Mouse (Mus musculus) heart, embryonic 12.5 days (tissue): ENCODE data around the gene Sirt7. TPM values are rescaled to one million over a fixed set of nuclear protein-coding genes. Genes with fewer than 3 reads are reported as not detected.

ENCODE experiments used
- ATAC-seq: fragments of 200-750 bp; cut with Nextera tagmentation; 2 replicates; pipeline ENCODE4 v1.8.0; 2017; ENCODE audit warnings: moderate TSS enrichment, moderate library complexity; ENCODE audit not compliant: insufficient number of reproducible peaks, low FRiP score
- H3K27ac ChIP-seq: fragments of 300-500 bp; sonication (generic); 2 replicates; pipeline ENCODE4 v1.5.1; 2016; ENCODE audit warnings: mild to moderate bottlenecking, moderate library complexity; ENCODE audit not compliant: poor library complexity, severe bottlenecking
- H3K27me3 ChIP-seq: fragments of 300-500 bp; sonication (generic); replicated peaks from 2 replicates; pipeline ENCODE4 v1.6.1; 2016; ENCODE audit warnings: mild to moderate bottlenecking, moderate library complexity
- H3K36me3 ChIP-seq: fragments of 300-500 bp; sonication (generic); 2 replicates; pipeline ENCODE4 v1.6.1; 2016; ENCODE audit warnings: mild to moderate bottlenecking, moderate library complexity
- H3K4me1 ChIP-seq: fragments of 300-500 bp; sonication (generic); replicated peaks from 2 replicates; pipeline ENCODE4 v1.6.1; 2016; ENCODE audit warnings: mild to moderate bottlenecking
- H3K4me2 ChIP-seq: fragments of 300-500 bp; sonication (generic); 2 replicates; pipeline ENCODE4 v1.6.1; 2016; ENCODE audit warnings: mild to moderate bottlenecking, moderate library complexity
- H3K4me3 ChIP-seq: fragments of 300-500 bp; sonication (generic); 2 replicates; pipeline ENCODE4 v1.5.1; 2016; ENCODE audit warnings: mild to moderate bottlenecking
- H3K9ac ChIP-seq: fragments of 300-500 bp; sonication (generic); 2 replicates; pipeline ENCODE4 v1.6.1; 2016; ENCODE audit warnings: mild to moderate bottlenecking, moderate library complexity
- H3K9me3 ChIP-seq: fragments of 300-500 bp; sonication (generic); replicated peaks from 2 replicates; pipeline ENCODE4 v1.6.1; 2016; ENCODE audit warnings: mild to moderate bottlenecking, moderate library complexity
- WGBS: fragments of 180-500 bp; shearing (Covaris S2); methylation state at CpG from one replicate; pipeline ENCODE4 v1.1.7; 2016; 5-methylcytosine and 5-hydroxymethylcytosine counted together
- microRNA-seq: library from miRNA; unstranded; fragments of <30 nt; microRNA quantifications from one replicate; pipeline ENCODE4, GENCODE M21; 2017
- polyA plus RNA-seq: library from polyadenylated mRNA; unstranded; fragments of >200 nt; fragmentation: Nextera tagmentation; extraction: Ambion mirVana; gene quantifications from 2 replicates; pipeline ENCODE4 v1.2.1, GENCODE M21; 2016

Gene Sirt7
- polyA plus RNA-seq, 1 experiment from 2014 or later, result 20.4 TPM

DNA sequence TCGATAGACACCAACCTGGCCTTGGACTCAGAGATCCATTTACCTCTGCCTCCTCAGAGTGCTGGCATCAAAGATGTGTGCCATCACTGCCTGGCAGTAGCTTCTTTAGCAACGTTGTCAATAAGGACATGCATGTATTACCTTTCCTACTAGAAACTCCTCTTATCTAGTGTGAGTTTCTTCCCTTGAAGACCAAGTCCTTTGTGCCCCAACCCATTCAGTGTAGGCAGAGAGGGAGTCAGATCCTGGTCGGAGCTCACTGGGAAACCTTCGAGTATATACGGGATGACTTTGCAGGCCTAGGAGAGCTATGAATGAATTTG, 50.8 kb downstream of the Sirt7 start:
- Histone ChIP-seq H3K4me3 (peak overlapping the region; percentile 95), H3K4me2 (peak overlapping the region; percentile 88), H3K36me3 (peaks cover 46% of the 10 kb centered on the region), H3K9me3 (no peaks in the 10 kb centered on the region), H3K27ac (no peak overlapping the region), H3K9ac (peak overlapping the region; percentile 59; the same call in 1 of the 2 replicates), H3K27me3 (no peaks in the 10 kb centered on the region), H3K4me1 (peaks cover 29% of the 10 kb centered on the region)
- no peak for ATAC-seq
- 35% methylated on average over 5 of the region's 5 CpGs for WGBS

DNA sequence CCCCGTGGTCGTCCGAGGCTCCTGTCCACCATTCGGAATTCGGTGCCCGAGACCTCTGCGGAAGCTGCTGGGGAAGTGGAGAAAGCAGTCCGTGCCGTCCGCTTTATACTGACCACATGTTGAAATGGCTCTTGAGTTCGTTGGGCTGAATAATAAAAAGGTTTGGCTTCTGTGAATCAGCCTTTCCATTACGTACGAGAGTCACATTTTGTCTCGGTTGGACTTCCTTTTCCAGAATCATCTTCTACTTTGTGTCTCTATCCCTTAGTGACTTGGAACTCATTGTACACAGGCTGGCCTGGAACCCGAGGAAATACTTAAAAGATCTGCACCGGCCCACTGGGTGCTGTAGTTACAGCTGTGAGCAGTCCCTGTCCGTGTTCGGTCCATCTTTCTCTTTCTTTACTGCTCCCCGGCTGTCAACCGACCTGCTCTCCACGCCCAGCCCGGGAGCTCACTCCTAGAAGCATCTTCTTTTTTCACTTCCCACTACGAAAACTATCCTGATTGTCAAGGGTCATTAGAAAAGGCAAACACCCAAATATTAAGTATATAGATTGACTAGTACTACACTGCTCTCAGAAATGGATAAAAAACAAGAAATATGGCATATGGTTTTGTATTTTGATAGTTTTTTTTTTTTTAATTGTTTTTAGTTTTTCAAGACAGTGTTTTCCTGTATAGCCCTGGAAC, 51.3 kb downstream of the Sirt7 start:
- H3K9ac ChIP-seq, result peak overlapping the region; percentile 92
- H3K9me3 ChIP-seq, result no peaks in the 10 kb centered on the region
- H3K27ac ChIP-seq, result peak overlapping the region; percentile 98
- peak overlapping the region; percentile 88 for H3K4me2 ChIP-seq
- peak overlapping the region; percentile 95 for H3K4me3 ChIP-seq
- WGBS, result under 1% methylated on average over 23 of the region's 23 CpGs
- no peak for ATAC-seq
- H3K36me3 ChIP-seq, result peaks cover 42% of the 10 kb centered on the region
- no peaks in the 10 kb centered on the region for H3K27me3 ChIP-seq
- H3K4me1 ChIP-seq, result peaks cover 24% of the 10 kb centered on the region

DNA sequence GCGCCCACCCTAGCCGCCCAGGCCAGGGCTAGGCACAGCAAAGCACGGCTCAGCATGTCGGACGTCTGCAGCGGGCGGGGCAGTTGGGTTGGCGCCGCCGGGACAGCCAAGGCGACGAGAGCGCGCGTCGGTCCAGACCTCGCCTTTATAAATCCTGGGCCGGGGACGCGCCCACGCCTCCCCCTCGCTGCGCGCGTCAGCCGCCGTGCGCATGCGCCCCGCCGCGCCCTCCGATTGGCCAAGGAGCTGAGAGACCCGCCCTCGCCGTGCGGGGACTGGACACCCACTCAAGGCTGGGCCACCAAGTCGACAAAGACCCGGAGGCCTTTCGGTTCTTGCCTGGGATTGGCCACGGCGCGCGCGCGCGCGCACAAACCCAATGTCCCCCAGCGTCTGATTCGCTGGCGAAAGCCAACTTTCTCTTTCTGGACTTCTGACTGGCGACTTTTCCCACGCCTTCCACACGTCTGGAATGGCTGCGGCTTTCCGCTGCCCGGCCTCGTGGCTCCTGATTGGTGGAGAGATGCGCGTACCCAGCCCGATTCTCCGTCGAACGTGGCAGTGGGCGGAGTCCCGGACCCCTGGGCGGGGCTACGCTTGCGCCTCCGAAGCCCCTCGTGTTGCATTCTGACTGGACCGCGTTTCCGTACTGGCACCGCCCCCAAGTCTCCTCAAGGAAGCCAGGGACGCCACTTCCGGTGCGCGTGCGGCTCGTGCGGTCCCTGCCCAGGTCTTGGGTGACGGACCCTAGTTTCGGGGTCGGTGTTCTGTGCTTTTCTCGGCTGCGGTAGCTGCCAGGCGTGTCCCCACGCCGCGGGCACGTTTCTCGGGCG, 52.1 kb downstream of the Sirt7 start, which contains the start of gene P4hb:
Gene P4hb, minus strand, starts transcription at position 502 of the 833 bp plus-strand sequence.
- peak; percentile 97 for ATAC-seq
- WGBS, result under 1% methylated on average over 94 of the region's 94 CpGs
- Histone ChIP-seq H3K36me3 (peaks cover 42% of the 10 kb centered on the region), H3K4me1 (peaks cover 21% of the 10 kb centered on the region), H3K4me2 (peak within 1 kb of the TSS; percentile 88), H3K27ac (peak within 1 kb of the TSS; percentile 98), H3K4me3 (peak within 1 kb of the TSS; percentile 95), H3K27me3 (no peaks in the 10 kb centered on the region), H3K9ac (peak within 1 kb of the TSS; percentile 96), H3K9me3 (no peaks in the 10 kb centered on the region)

DNA sequence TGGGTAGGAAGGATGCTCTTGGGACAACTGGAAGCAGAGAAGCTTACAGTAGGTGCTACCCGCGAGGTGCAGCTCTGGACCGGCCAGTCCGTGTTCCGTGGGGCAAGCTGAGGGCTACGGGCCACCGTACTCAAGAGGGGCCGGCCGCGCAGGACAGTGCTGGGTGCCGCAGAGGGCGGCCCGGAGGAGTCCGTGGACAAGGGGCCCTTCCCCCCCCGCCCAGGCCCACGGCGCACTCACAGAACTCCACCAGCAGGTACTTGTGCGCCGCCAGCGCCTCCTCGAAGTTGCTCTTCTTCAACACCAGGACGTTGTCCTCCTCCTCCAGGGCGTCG, 52.7 kb downstream of the Sirt7 start:
- peaks cover 21% of the 10 kb centered on the region for H3K4me1 ChIP-seq
- H3K36me3 ChIP-seq, result peaks cover 42% of the 10 kb centered on the region
- H3K27me3 ChIP-seq, result no peaks in the 10 kb centered on the region
- peak overlapping the region; percentile 96 for H3K9ac ChIP-seq
- peak; percentile 34 for ATAC-seq
- under 1% methylated on average over 24 of the region's 24 CpGs for WGBS
- peak overlapping the region; percentile 98 for H3K27ac ChIP-seq
- peak overlapping the region; percentile 95 for H3K4me3 ChIP-seq
- H3K9me3 ChIP-seq, result no peaks in the 10 kb centered on the region
- H3K4me2 ChIP-seq, result peak overlapping the region; percentile 80

DNA sequence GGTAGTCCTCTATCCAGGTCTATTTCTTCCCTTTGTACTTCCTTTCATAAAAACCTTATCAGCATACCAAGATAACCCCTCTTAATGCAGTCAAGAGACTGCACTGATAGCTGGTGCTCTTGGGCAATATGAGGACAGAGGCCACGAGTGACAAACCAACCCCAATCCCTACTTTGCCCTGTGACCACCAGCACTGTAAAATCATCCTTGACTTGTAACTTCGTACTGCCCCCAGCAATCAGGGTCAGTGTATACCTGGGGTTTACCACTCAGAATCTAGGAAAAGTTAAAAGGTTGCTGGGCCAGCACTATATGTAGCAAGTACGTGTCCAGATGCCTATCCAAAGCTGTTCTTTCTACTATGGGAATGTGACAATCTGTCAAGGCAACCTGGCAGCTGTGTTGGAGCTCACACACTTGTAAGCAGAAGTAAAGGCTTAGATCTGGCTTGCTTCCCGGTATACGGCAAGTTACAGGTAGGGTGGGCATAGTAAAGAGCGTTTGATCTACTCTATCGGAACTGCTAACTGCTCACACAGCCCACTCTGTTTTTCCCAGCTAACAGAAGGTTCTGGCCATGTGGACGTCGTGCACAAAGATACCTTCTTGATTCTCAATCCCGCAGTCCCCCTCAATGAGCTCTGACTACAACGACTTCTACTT, 53.2 kb downstream of the Sirt7 start:
- no peak for ATAC-seq
- peak overlapping the region; percentile 80 for H3K4me2 ChIP-seq
- H3K4me1 ChIP-seq, result peaks cover 21% of the 10 kb centered on the region
- H3K27ac ChIP-seq, result peak overlapping the region; percentile 98
- peak overlapping the region; percentile 96 for H3K9ac ChIP-seq
- H3K36me3 ChIP-seq, result peaks cover 42% of the 10 kb centered on the region
- H3K4me3 ChIP-seq, result peak overlapping the region; percentile 95
- H3K27me3 ChIP-seq, result no peaks in the 10 kb centered on the region
- no peaks in the 10 kb centered on the region for H3K9me3 ChIP-seq
- 6% methylated on average over 11 of the region's 11 CpGs for WGBS

DNA sequence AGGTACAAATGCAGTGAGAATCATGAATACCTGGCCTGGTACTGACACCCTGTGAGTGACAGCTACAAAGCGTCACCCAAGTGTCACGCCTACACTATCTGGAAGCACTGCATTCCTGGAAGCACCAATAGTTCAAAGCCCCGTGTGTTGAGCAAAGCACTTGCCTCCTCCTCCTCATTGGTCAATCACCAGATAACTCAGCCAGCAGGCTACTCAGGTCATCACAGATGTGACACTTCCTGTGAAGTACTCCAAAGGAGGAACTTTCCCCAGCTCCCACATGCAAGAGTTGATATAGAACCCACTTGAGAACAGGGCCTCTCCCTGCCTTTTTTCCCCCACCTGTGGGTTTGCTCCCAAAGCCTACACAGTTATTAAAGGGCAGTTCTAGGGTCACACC, 53.9 kb downstream of the Sirt7 start:
- H3K4me3 ChIP-seq, result peak overlapping the region; percentile 95
- ATAC-seq, result no peak
- no peaks in the 10 kb centered on the region for H3K27me3 ChIP-seq
- H3K27ac ChIP-seq, result no peak overlapping the region
- H3K4me1 ChIP-seq, result peaks cover 21% of the 10 kb centered on the region
- H3K36me3 ChIP-seq, result peaks cover 47% of the 10 kb centered on the region
- peak overlapping the region; percentile 96 for H3K9ac ChIP-seq
- WGBS, result 39% methylated on average over 3 of the region's 3 CpGs
- no peaks in the 10 kb centered on the region for H3K9me3 ChIP-seq
- H3K4me2 ChIP-seq, result peak overlapping the region; percentile 80

Small RNA genes lying within 50 kb of the gene (microRNA-seq; reads per million reads assigned to microRNA genes)
- 0.94 reads per million for gene Mir6936

Other genes with a start within 250 kb of the Sirt7 start
- gene Faap100, start 246.5 kb downstream of the Sirt7 start, polyA plus RNA-seq, result 32.0 and 32.3 TPM in 2 replicates
- 43.2 and 45.2 TPM in 2 replicates for gene Nploc4, start 187.5 kb downstream of the Sirt7 start, polyA plus RNA-seq
- not detected in 2 replicates for gene Tspan10, start 182.6 kb downstream of the Sirt7 start, polyA plus RNA-seq
- gene Pde6g, start 171.7 kb downstream of the Sirt7 start, polyA plus RNA-seq, result 0.10 and 0.13 TPM in 2 replicates
- 14.9 and 15.2 TPM in 2 replicates for gene Oxld1, start 167.2 kb downstream of the Sirt7 start, polyA plus RNA-seq
- 24.1 and 24.7 TPM in 2 replicates for gene Ccdc137, start 167.1 kb downstream of the Sirt7 start, polyA plus RNA-seq
- 35.9 and 41.6 TPM in 2 replicates for gene Arl16, start 157.6 kb downstream of the Sirt7 start, polyA plus RNA-seq
- 208 and 219 TPM in 2 replicates for gene Mrpl12, start 140.6 kb downstream of the Sirt7 start, polyA plus RNA-seq
- gene Slc25a10, start 133.4 kb downstream of the Sirt7 start, polyA plus RNA-seq, result 44.2 and 46.2 TPM in 2 replicates
- 1.2 and 1.4 TPM in 2 replicates for gene Gcgr, start 94.5 kb downstream of the Sirt7 start, polyA plus RNA-seq
- 126 and 130 TPM in 2 replicates for gene Mcrip1, start 75.5 kb downstream of the Sirt7 start, polyA plus RNA-seq
- gene Ppp1r27, start 74.1 kb downstream of the Sirt7 start, polyA plus RNA-seq, result not detected in 2 replicates
- gene P4hb, start 52.0 kb downstream of the Sirt7 start, polyA plus RNA-seq, result 478 and 480 TPM in 2 replicates
- gene Arhgdia, start 43.6 kb downstream of the Sirt7 start, polyA plus RNA-seq, result 422 and 442 TPM in 2 replicates
- 356 and 361 TPM in 2 replicates for gene Alyref, start 26.9 kb downstream of the Sirt7 start, polyA plus RNA-seq
- 174 and 175 TPM in 2 replicates for gene Anapc11, start 26.8 kb downstream of the Sirt7 start, polyA plus RNA-seq
- gene Npb, start 16.8 kb downstream of the Sirt7 start, polyA plus RNA-seq, result 13.6 and 20.3 TPM in 2 replicates
- gene Pcyt2, start 7.3 kb downstream of the Sirt7 start, polyA plus RNA-seq, result 82.1 and 82.9 TPM in 2 replicates
- 27.9 and 31.5 TPM in 2 replicates for gene Mafg, start 8.4 kb upstream of the Sirt7 start, polyA plus RNA-seq
- 23.1 and 23.9 TPM in 2 replicates for gene Pycr1, start 18.5 kb upstream of the Sirt7 start, polyA plus RNA-seq
- 9.8 and 10.9 TPM in 2 replicates for gene Myadml2, start 22.9 kb upstream of the Sirt7 start, polyA plus RNA-seq
- gene Notum, start 35.9 kb upstream of the Sirt7 start, polyA plus RNA-seq, result 4.7 and 5.2 TPM in 2 replicates
- gene Aspscr1, start 47.7 kb upstream of the Sirt7 start, polyA plus RNA-seq, result 103 and 114 TPM in 2 replicates
- gene Cenpx, start 88.5 kb upstream of the Sirt7 start, polyA plus RNA-seq, result 117 and 119 TPM in 2 replicates
- 35.2 and 37.0 TPM in 2 replicates for gene Lrrc45, start 88.7 kb upstream of the Sirt7 start, polyA plus RNA-seq
- 7.6 and 8.4 TPM in 2 replicates for gene Rac3, start 96.2 kb upstream of the Sirt7 start, polyA plus RNA-seq
- 4.3 and 5.4 TPM in 2 replicates for gene Dcxr, start 102.0 kb upstream of the Sirt7 start, polyA plus RNA-seq
- gene Cbr2, start 106.9 kb upstream of the Sirt7 start, polyA plus RNA-seq, result 1.1 and 1.9 TPM in 2 replicates
- gene Hmga1b, start 137.6 kb upstream of the Sirt7 start, polyA plus RNA-seq, result 3.5 and 5.3 TPM in 2 replicates
- gene Rfng, start 159.0 kb upstream of the Sirt7 start, polyA plus RNA-seq, result 23.2 and 24.9 TPM in 2 replicates
- gene Gps1, start 159.0 kb upstream of the Sirt7 start, polyA plus RNA-seq, result 139 and 140 TPM in 2 replicates
- gene Dus1l, start 171.2 kb upstream of the Sirt7 start, polyA plus RNA-seq, result 48.0 and 48.3 TPM in 2 replicates
- gene Fasn, start 199.3 kb upstream of the Sirt7 start, polyA plus RNA-seq, result 45.1 and 47.5 TPM in 2 replicates